Mouse (Mus musculus) kidney, adult 2 months (tissue): ENCODE measurements at regions not wholly inside any gene's neighbourhood (a gene's known extent, or its start where the extent isn't known, plus 50 kb on each side); places are given as distances from the start of the nearest gene placed in this dataset.

ENCODE experiments used
- DNase-seq: peaks from one replicate; pipeline ENCODE4 v3.0.0; 2021
- H3K27ac ChIP-seq: fragments of 200-500 bp; 2 replicates; pipeline ENCODE4 v1.5.1; 2012; ENCODE audit warnings: low read depth, low read length, control low read depth, inconsistent platforms; ENCODE audit not compliant: insufficient read depth
- H3K27me3 ChIP-seq: fragments of 200-500 bp; replicated peaks from 2 replicates; pipeline ENCODE4 v1.6.1; 2012; ENCODE audit warnings: mild to moderate bottlenecking, moderate library complexity, low read length, inconsistent platforms; ENCODE audit not compliant: control insufficient read depth, insufficient read depth
- H3K36me3 ChIP-seq: fragments of 200-500 bp; 2 replicates; pipeline ENCODE4 v1.6.1; 2012; ENCODE audit warnings: mild to moderate bottlenecking, moderate library complexity, low read length, inconsistent platforms; ENCODE audit not compliant: control insufficient read depth, insufficient read depth
- H3K4me1 ChIP-seq: fragments of 200-500 bp; 2 replicates; pipeline ENCODE4 v1.6.1; 2011; ENCODE audit warnings: low read length; ENCODE audit not compliant: control insufficient read depth, insufficient read depth
- H3K4me3 ChIP-seq: fragments of 200-500 bp; 2 replicates; pipeline ENCODE4 v1.5.1; 2011; ENCODE audit warnings: mild to moderate bottlenecking, low read depth, low read length, control low read depth; ENCODE audit not compliant: insufficient read depth
- CTCF ChIP-seq: fragments of 200-500 bp; conservative IDR thresholded peaks from 2 replicates; pipeline ENCODE4 v1.5.1; 2011; ENCODE audit warnings: low read depth, mild to moderate bottlenecking, control low read depth, low read length, moderate library complexity, mixed read lengths; ENCODE audit not compliant: insufficient read depth, insufficient read length
- POLR2A ChIP-seq: fragments of 200-500 bp; IDR thresholded peaks from one replicate; pipeline ENCODE4 v1.6.1; 2011; ENCODE audit warnings: low read depth, low read length, control low read depth
- WGBS: fragments of 180-500 bp; shearing (Covaris S2); methylation state at CpG from one replicate; pipeline ENCODE4 v1.1.7; 2018; 5-methylcytosine and 5-hydroxymethylcytosine counted together

- Histone ChIP-seq H3K27me3 (no peaks in the 10 kb centered on the region), H3K36me3 (no peaks in the 10 kb centered on the region), H3K27ac (no peak overlapping the region), H3K4me3 (no peak overlapping the region), H3K4me1 (no peaks in the 10 kb centered on the region)
- 92% methylated on average over 12 of the region's 12 CpGs for WGBS
- TF ChIP-seq POLR2A: no peak
- TF ChIP-seq CTCF: no peak
- DNase-seq: no peak
Observed at GRCm38 (mm10) chr13:112212391-112212790, 75.9 kb upstream of the Ankrd55 start.

GRCm38 (mm10) chr13:112213652-112214081 lies 74.6 kb upstream of the Ankrd55 start:
- H3K27ac ChIP-seq: no peak overlapping the region
- H3K36me3 ChIP-seq: no peaks in the 10 kb centered on the region
- H3K4me3 ChIP-seq: no peak overlapping the region
- DNase-seq: no peak
- TF ChIP-seq POLR2A: no peak
- no peak for TF ChIP-seq CTCF
- no peaks in the 10 kb centered on the region for H3K4me1 ChIP-seq
- H3K27me3 ChIP-seq: no peaks in the 10 kb centered on the region
- 81% methylated on average over 17 of the region's 17 CpGs for WGBS

GRCm38 (mm10) chr13:112216084-112216483 lies 72.2 kb upstream of the Ankrd55 start:
- no peaks in the 10 kb centered on the region for H3K27me3 ChIP-seq
- DNase-seq: no peak
- H3K36me3 ChIP-seq: no peaks in the 10 kb centered on the region
- no peak overlapping the region for H3K4me3 ChIP-seq
- TF ChIP-seq CTCF (no peak), POLR2A (no peak)
- WGBS: 96% methylated on average over 14 of the region's 14 CpGs
- no peaks in the 10 kb centered on the region for H3K4me1 ChIP-seq
- H3K27ac ChIP-seq: no peak overlapping the region

GRCm38 (mm10) chr13:112218389-112218788 lies 69.9 kb upstream of the Ankrd55 start:
- Histone ChIP-seq H3K27ac (no peak overlapping the region), H3K27me3 (no peaks in the 10 kb centered on the region), H3K4me1 (no peaks in the 10 kb centered on the region), H3K4me3 (no peak overlapping the region), H3K36me3 (no peaks in the 10 kb centered on the region)
- DNase-seq: no peak
- TF ChIP-seq POLR2A (no peak), CTCF (no peak)
- WGBS: 47% methylated on average over 5 of the region's 5 CpGs

- DNase-seq: no peak
- 89% methylated on average over 8 of the region's 8 CpGs for WGBS
Observed at GRCm38 (mm10) chr13:112220184-112220583, 68.1 kb upstream of the Ankrd55 start.

GRCm38 (mm10) chr13:112223616-112224015 lies 64.6 kb upstream of the Ankrd55 start:
- DNase-seq: no peak

More at GRCm38 (mm10) chr13:112220184-112220583, 68.1 kb upstream of the Ankrd55 start:
- H3K27ac ChIP-seq: no peak overlapping the region
- H3K27me3 ChIP-seq: no peaks in the 10 kb centered on the region
- no peaks in the 10 kb centered on the region for H3K36me3 ChIP-seq
- no peaks in the 10 kb centered on the region for H3K4me1 ChIP-seq
- TF ChIP-seq POLR2A (no peak), CTCF (no peak)
- no peak overlapping the region for H3K4me3 ChIP-seq

GRCm38 (mm10) chr13:112227766-112228165 lies 60.5 kb upstream of the Ankrd55 start:
- WGBS: 45% methylated on average over 13 of the region's 13 CpGs
- H3K36me3 ChIP-seq: no peaks in the 10 kb centered on the region
- DNase-seq: no peak

More at GRCm38 (mm10) chr13:112223616-112224015, 64.6 kb upstream of the Ankrd55 start:
- Histone ChIP-seq H3K4me1 (no peaks in the 10 kb centered on the region), H3K4me3 (no peak overlapping the region), H3K27me3 (no peaks in the 10 kb centered on the region), H3K27ac (no peak overlapping the region), H3K36me3 (no peaks in the 10 kb centered on the region)
- 81% methylated on average over 2 of the region's 2 CpGs for WGBS
- TF ChIP-seq CTCF: no peak
- no peak for TF ChIP-seq POLR2A

More at GRCm38 (mm10) chr13:112227766-112228165, 60.5 kb upstream of the Ankrd55 start:
- H3K27ac ChIP-seq: no peak overlapping the region
- TF ChIP-seq POLR2A (no peak), CTCF (no peak)
- 0 out of 2 replicates have a peak, but pooled peaks cover 4% of the 10 kb centered on the region for H3K4me1 ChIP-seq
- H3K27me3 ChIP-seq: no peaks in the 10 kb centered on the region
- H3K4me3 ChIP-seq: no peak overlapping the region
